Mouse (Mus musculus) lung, embryonic 15.5 days (tissue): ENCODE results near the gene Sema4g. TPM values are rescaled to one million over a fixed set of nuclear protein-coding genes. Genes with fewer than 3 reads are reported as not detected.
A peak's percentile ranks its signal among the peaks of the same experiment; 100 is the strongest.

Experiments
- ATAC-seq: fragments of 200-750 bp; cut with Nextera tagmentation; 2 replicates; pipeline ENCODE4 v1.8.0; 2017; ENCODE audit warnings: moderate number of reproducible peaks, borderline replicate concordance; ENCODE audit not compliant: low FRiP score, low TSS enrichment; ENCODE audit errors: extremely low read depth
- H3K27ac ChIP-seq: fragments of 300-500 bp; sonication (generic); 2 replicates; pipeline ENCODE4 v1.5.1; 2015; ENCODE audit warnings: moderate library complexity, mild to moderate bottlenecking, inconsistent platforms
- H3K27me3 ChIP-seq: fragments of 300-500 bp; sonication (generic); 2 replicates; pipeline ENCODE4 v1.6.1; 2015; ENCODE audit warnings: inconsistent platforms
- H3K36me3 ChIP-seq: fragments of 300-500 bp; sonication (generic); 2 replicates; pipeline ENCODE4 v1.6.1; 2015; ENCODE audit warnings: inconsistent platforms
- H3K4me1 ChIP-seq: fragments of 300-500 bp; sonication (generic); 2 replicates; pipeline ENCODE4 v1.6.1; 2015; ENCODE audit warnings: inconsistent platforms
- H3K4me2 ChIP-seq: fragments of 300-500 bp; sonication (generic); 2 replicates; pipeline ENCODE4 v1.6.1; 2015; ENCODE audit warnings: inconsistent platforms, mild to moderate bottlenecking, moderate library complexity
- H3K4me3 ChIP-seq: fragments of 300-500 bp; sonication (generic); 2 replicates; pipeline ENCODE4 v1.5.1; 2015; ENCODE audit warnings: mild to moderate bottlenecking, inconsistent platforms
- H3K9ac ChIP-seq: fragments of 300-500 bp; sonication (generic); 2 replicates; pipeline ENCODE4 v1.6.1; 2015; ENCODE audit warnings: inconsistent platforms
- H3K9me3 ChIP-seq: fragments of 300-500 bp; sonication (generic); 2 replicates; pipeline ENCODE4 v1.6.1; 2016; ENCODE audit warnings: inconsistent platforms
- WGBS: fragments of 180-500 bp; shearing (Covaris S2); methylation state at CpG from one replicate; pipeline ENCODE4 v1.1.7; 2015; 5-methylcytosine and 5-hydroxymethylcytosine counted together
- polyA plus RNA-seq: library from polyadenylated mRNA; unstranded; fragments of >200 nt; fragmentation: Nextera tagmentation; extraction: Ambion mirVana; gene quantifications from 2 replicates; pipeline ENCODE4 v1.2.1, GENCODE M21; 2015

The Sema4g gene
- 1.3 and 1.7 TPM in 2 replicates for polyA plus RNA-seq

DNA sequence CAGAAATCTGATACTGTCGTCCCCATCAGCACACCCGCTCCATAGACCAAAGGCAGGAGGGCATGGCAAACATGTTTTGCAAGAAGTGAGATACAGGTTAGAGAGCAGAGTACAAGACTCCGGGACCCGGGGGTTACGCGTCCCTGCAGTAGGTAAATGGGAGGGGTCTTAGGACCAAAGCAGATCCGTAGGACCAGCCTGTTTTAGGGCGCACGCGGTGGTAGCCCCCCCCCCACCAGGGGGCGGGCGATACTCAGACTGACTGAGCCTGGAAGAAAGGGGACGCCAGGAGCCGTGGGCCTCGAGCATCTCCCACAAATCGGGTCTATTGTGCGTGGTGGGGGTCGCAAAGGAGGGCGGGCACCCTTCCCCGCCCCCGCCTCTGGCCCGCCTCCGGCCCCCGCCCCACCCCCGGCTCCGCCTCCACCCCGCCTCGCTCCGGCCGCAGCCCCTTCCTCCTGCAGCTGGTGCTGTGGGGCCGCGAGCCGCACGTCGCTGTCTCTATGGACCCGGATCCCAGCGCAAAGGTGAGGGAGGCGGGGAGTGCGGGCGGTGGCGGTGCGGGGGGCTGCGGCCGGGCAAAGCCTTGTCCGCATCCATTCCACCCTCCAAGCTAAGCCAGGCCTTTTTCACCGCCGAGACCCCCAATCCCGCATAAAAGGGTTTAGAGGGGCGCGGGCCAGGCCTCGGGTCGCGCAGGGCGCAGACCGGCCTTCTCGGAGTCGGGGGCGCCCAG is at the start of gene Sema4g:
TSS of gene Sema4g (plus strand) at position 271 of the 736 bp plus-strand sequence.
- H3K9me3 ChIP-seq: no peaks in the 10 kb centered on the region
- WGBS: under 1% methylated on average over 54 of the region's 58 CpGs
- peak; percentile 66; the same call in 1 of the 2 replicates for ATAC-seq
- H3K9ac ChIP-seq: peak within 1 kb of the TSS; percentile 71
- H3K36me3 ChIP-seq: no peaks in the 10 kb centered on the region
- H3K27me3 ChIP-seq: no peaks in the 10 kb centered on the region
- peak within 1 kb of the TSS; percentile 100 for H3K4me2 ChIP-seq
- H3K4me3 ChIP-seq: peak within 1 kb of the TSS; percentile 64
- no peak within 1 kb of the TSS for H3K27ac ChIP-seq
- peaks cover 40% of the 10 kb centered on the region for H3K4me1 ChIP-seq

DNA sequence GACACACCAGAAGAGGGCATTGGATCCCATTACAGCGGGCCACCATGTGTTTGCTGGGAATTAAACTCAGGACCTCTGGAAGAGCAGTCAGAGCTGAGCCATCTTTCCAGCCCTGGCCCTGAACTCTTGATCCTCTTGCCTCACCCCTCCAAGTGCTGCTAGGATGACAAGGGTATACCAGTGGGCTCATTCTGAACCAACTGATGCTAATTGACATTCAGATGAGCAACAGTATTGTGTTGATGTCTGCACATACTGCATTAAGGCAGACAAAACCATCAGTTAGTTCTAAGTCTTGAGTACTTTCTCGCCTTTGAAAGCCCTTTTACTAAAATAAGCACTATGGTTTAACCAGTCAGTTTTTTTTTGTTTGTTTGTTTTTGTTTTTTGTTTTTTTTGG is 29.3 kb upstream of the Sema4g start:
- H3K27ac ChIP-seq: no peak overlapping the region
- no peaks in the 10 kb centered on the region for H3K4me1 ChIP-seq
- WGBS: 99% methylated on average over 2 of the region's 2 CpGs
- H3K27me3 ChIP-seq: no peaks in the 10 kb centered on the region
- no peak overlapping the region for H3K9ac ChIP-seq
- H3K4me3 ChIP-seq: no peak overlapping the region
- ATAC-seq: no peak
- H3K36me3 ChIP-seq: peaks cover 71% of the 10 kb centered on the region
- no peak overlapping the region for H3K4me2 ChIP-seq
- H3K9me3 ChIP-seq: no peaks in the 10 kb centered on the region

DNA sequence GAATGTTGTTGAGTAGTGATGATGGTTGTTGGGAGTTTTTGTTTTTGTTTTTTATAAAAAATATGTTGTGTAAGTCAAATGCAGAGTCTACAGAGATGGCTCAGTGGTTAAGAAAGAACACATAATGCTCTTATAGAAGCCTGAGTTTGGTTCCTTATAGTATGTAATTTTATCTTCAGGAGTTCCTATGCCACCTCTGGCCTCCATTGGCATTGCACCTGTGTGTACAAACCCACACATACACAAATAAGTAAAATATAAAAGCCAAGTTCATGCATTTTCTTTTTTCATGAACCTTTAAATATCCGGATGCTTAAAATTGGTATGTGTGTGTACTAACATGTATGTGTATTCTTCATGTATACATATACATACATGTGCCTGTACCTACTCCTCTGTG is 22.9 kb upstream of the Sema4g start:
- peaks cover 77% of the 10 kb centered on the region for H3K36me3 ChIP-seq
- no peak overlapping the region for H3K4me2 ChIP-seq
- H3K4me3 ChIP-seq: no peak overlapping the region
- H3K27me3 ChIP-seq: no peaks in the 10 kb centered on the region
- no peak for ATAC-seq
- H3K4me1 ChIP-seq: no peaks in the 10 kb centered on the region
- H3K9ac ChIP-seq: no peak overlapping the region
- H3K27ac ChIP-seq: no peak overlapping the region
- 97% methylated on average over 1 of the region's 1 CpGs for WGBS
- no peaks in the 10 kb centered on the region for H3K9me3 ChIP-seq

DNA sequence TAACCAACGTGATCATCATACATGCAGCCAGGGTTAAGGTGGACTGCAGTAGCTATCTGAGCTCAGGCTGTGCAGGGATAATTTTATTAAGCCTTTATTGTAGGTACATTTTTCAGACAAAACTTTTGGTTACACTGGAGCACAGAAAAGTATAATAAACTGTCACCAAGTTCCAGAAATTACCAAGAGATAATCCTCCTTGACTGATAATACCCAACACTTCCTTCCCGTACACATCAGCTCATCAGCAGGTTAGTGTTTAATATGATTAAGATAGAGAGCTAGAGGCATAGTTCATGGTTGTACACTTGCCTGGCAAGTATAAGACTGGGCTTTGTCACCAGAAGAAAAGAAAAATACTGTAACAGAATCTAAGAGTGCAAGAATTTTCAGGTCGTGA is 20.6 kb upstream of the Sema4g start:
- WGBS: 68% methylated on average over 3 of the region's 3 CpGs
- H3K27me3 ChIP-seq: no peaks in the 10 kb centered on the region
- H3K4me1 ChIP-seq: no peaks in the 10 kb centered on the region
- no peak overlapping the region for H3K4me3 ChIP-seq
- no peak overlapping the region for H3K27ac ChIP-seq
- H3K4me2 ChIP-seq: no peak overlapping the region
- no peak overlapping the region for H3K9ac ChIP-seq
- no peaks in the 10 kb centered on the region for H3K9me3 ChIP-seq
- peaks cover 86% of the 10 kb centered on the region for H3K36me3 ChIP-seq
- ATAC-seq: no peak

DNA sequence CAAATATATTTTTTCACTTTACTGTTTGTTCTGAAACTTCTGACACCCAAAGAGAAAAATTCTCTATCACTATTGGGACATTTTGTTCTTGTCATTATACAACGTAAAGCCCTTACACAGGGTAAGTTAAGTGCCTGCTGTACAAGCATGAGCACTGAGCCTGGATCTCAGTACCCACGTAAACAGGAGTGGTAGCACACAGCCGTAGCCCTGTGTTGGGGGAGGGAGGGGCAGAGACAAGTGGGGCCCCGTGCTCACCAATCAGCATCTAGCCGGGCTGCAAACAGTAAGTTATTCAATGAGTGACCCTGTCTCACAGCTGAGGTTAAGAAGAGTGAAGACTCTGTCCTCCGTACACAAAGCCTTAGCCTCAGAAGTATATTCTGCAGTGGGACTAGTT is 12.3 kb upstream of the Sema4g start:
- no peaks in the 10 kb centered on the region for H3K4me1 ChIP-seq
- no peak overlapping the region for H3K9ac ChIP-seq
- H3K27me3 ChIP-seq: no peaks in the 10 kb centered on the region
- H3K27ac ChIP-seq: no peak overlapping the region
- WGBS: 78% methylated on average over 6 of the region's 6 CpGs
- no peak overlapping the region for H3K4me2 ChIP-seq
- H3K4me3 ChIP-seq: no peak overlapping the region
- ATAC-seq: no peak
- no peaks in the 10 kb centered on the region for H3K9me3 ChIP-seq
- H3K36me3 ChIP-seq: peaks cover 92% of the 10 kb centered on the region

DNA sequence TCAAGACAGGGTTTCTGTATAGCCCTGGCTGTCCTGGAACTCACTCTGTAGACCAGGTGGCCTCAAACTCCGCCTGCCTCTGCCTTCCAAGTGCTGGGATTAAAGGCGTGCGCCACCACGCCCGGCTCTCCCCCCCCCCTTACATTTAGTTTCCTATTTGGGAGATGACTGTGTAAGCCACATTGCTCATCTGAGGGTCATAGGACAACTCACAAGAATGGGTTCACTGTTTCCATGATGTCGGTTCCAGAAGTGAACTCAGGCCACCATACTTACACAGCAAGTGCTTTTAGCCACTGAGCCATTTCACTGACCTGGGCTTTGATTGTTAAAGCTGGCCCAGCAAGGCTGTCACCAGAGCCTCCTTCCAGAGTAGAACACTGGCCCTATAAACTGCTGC is 11.8 kb upstream of the Sema4g start:
- Histone ChIP-seq H3K27ac (no peak overlapping the region), H3K4me2 (no peak overlapping the region), H3K9me3 (no peaks in the 10 kb centered on the region), H3K4me3 (no peak overlapping the region), H3K4me1 (no peaks in the 10 kb centered on the region), H3K36me3 (peaks cover 93% of the 10 kb centered on the region), H3K27me3 (no peaks in the 10 kb centered on the region), H3K9ac (no peak overlapping the region)
- 92% methylated on average over 6 of the region's 6 CpGs for WGBS
- ATAC-seq: no peak

DNA sequence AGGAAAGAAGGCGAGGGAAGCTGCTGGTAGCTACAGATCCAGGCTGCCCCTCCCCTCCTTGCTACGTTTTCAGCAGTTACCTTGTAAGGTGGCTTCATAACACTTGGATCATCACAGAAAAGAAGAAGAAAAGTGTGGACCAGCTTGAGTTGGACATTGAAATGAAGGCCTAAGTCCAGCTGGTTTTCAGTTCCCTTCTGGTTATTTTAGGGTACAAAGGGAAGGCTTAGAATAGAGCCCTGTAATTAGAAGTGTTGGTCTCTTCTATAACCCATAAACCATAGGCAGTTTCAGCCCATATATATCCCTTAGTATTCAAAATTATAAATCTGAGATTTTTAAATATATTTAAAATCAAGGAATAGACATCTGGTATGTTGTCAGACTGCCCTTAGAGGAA is 8.1 kb upstream of the Sema4g start:
- Histone ChIP-seq H3K27me3 (no peaks in the 10 kb centered on the region), H3K4me1 (no peaks in the 10 kb centered on the region), H3K27ac (no peak overlapping the region), H3K4me2 (no peak overlapping the region), H3K4me3 (no peak overlapping the region), H3K9me3 (no peaks in the 10 kb centered on the region), H3K36me3 (peaks cover 61% of the 10 kb centered on the region), H3K9ac (no peak overlapping the region)
- no peak for ATAC-seq
- 75% methylated on average over 2 of the region's 2 CpGs for WGBS

DNA sequence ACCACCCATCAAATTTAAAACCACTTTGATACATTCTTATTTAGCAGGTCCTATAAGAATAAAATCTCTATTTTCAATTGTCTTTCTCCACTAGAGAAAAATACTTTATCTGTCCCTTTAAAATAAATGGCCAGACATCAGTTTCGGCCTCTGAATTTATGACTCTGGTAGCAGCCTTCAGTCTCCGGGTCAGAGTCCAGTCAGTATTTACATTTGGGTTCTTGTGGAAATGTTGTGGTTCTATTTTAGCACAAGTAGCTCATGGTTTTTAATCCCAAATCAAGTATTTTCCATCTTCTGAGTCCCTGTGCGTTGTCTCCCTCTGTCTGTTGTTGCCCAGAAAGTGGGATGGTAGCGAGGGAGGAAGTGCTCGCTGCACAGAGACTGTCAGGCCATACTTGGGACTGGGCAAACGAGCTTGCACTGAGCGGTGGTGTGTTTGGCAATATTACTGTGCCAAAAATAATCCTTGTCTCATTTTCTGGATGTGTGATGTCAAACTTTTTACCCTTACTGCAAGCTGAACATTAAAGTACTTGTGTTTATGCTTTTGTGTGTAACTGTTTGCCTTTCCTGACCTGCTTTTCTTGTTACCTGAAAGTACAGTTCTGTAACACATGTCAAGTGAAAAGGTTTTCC is 6.3 kb upstream of the Sema4g start:
- ATAC-seq: no peak
- H3K27ac ChIP-seq: no peak overlapping the region
- no peak overlapping the region for H3K4me3 ChIP-seq
- no peaks in the 10 kb centered on the region for H3K4me1 ChIP-seq
- no peak overlapping the region for H3K4me2 ChIP-seq
- WGBS: 74% methylated on average over 7 of the region's 7 CpGs
- no peak overlapping the region for H3K9ac ChIP-seq
- peaks cover 43% of the 10 kb centered on the region for H3K36me3 ChIP-seq
- H3K9me3 ChIP-seq: no peaks in the 10 kb centered on the region
- no peaks in the 10 kb centered on the region for H3K27me3 ChIP-seq

DNA sequence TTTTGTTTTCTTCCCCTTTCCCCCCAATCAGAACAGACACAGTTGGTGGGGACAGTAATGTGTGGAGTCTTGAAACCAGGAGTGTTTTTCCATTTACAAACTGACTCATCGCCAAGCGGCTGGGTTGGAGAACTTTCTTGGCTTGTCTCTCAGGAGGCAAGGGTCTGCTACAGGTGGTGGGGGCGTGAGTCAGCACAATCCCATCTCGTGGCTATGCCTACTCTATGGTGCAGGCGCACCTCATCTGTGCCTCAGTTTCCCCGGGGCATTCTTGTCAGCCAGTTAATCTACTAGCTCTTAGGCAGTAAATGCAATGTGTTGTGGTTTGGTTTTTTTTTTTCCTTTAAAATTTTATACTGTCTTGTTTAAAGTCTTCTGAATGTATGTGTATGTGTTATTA is 5.5 kb upstream of the Sema4g start:
- peaks cover 36% of the 10 kb centered on the region for H3K36me3 ChIP-seq
- H3K4me3 ChIP-seq: no peak overlapping the region
- no peaks in the 10 kb centered on the region for H3K27me3 ChIP-seq
- H3K4me1 ChIP-seq: 0 out of 2 replicates have a peak, but pooled peaks cover 3% of the 10 kb centered on the region
- H3K27ac ChIP-seq: no peak overlapping the region
- ATAC-seq: no peak
- 86% methylated on average over 6 of the region's 6 CpGs for WGBS
- no peak overlapping the region for H3K4me2 ChIP-seq
- no peak overlapping the region for H3K9ac ChIP-seq
- no peaks in the 10 kb centered on the region for H3K9me3 ChIP-seq

DNA sequence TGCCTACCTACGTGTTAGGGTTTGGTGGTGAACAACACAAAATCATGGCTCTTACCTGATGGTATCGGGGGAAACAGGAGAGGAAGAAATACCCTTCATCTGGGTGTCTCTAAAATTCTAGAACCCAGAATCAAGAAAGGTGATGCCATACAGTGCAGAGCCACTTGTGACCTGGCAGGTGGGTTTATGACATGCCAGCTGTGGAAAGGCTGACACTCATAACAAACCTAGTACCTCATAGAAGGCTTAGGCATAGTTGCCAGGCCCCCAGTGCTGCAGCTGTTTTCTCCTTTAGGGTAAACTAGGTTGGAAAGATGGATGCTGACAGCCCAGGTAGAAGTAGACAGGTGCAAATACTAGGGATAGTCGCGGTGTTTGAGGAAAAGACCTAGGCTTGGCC is 4.5 kb upstream of the Sema4g start:
- no peak for ATAC-seq
- Histone ChIP-seq H3K4me2 (no peak overlapping the region), H3K27me3 (no peaks in the 10 kb centered on the region), H3K27ac (no peak overlapping the region), H3K4me1 (peaks cover 11% of the 10 kb centered on the region), H3K36me3 (peaks cover 27% of the 10 kb centered on the region), H3K9ac (no peak overlapping the region), H3K4me3 (no peak overlapping the region), H3K9me3 (no peaks in the 10 kb centered on the region)
- WGBS: 89% methylated on average over 4 of the region's 4 CpGs

DNA sequence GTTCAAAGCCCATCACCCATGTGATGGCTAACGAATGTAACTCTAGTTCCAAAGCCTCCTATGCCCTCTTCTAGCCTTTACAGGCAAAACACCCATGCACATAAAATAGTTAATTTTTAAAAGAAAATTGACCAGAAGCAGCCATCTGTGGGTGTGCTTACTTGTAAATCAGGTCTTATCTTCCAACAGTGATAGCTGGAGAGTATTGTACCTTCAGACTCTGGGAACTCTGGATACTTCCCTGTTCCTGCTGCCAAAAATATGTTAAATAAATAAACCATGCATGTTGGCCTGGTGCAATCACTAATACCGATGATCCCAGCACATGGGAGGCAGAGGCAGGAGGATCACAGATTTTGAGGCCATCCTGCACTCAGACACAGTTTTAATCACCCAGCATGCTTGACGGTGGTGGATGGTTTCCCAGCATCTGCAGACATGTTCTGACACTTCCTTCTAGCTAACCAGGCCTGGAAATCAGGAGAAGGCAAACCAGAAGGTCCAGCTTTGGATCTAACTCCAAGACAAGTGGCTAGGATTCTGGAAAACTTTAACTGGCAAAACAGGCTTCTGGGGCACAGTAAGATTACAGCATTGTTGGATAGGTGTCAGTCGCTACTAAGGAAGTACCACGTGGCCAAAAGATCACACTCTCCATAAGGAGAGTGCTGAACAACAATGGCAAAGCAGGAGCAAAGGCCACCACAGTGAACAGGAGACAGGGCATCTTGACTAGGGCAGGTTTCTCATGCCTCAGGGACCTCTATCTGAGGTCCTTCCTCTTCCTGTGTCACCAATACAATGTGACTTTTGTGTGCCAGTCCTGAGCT is 3.5 kb upstream of the Sema4g start:
- Histone ChIP-seq H3K27me3 (no peaks in the 10 kb centered on the region), H3K9me3 (no peaks in the 10 kb centered on the region), H3K36me3 (peaks cover 19% of the 10 kb centered on the region), H3K27ac (no peak overlapping the region), H3K4me2 (no peak overlapping the region), H3K9ac (no peak overlapping the region), H3K4me1 (peaks cover 20% of the 10 kb centered on the region), H3K4me3 (no peak overlapping the region)
- WGBS: 42% methylated on average over 5 of the region's 5 CpGs
- ATAC-seq: no peak

DNA sequence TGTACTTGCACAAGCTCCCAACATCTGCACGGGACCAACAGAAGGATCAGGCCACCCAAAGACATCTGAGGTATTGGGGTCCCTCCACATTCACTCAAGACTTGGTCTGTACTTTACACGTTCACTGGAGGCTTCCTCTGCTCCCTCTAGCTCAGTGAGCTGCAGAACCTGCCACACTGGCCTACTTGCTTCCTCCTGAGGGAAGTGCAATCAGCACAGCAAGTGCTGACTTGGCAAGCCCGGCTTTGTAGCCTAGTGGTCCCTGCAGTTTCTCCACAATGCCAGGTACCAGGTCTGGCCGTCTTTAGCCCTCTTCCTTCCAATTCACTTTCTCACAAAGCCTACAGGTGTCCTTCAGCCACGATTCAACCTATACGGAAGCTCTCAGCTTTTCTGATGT is 1.9 kb upstream of the Sema4g start:
- H3K36me3 ChIP-seq: peaks cover 5% of the 10 kb centered on the region
- no peak overlapping the region for H3K9ac ChIP-seq
- 66% methylated on average over 6 of the region's 6 CpGs for WGBS
- peaks cover 34% of the 10 kb centered on the region for H3K4me1 ChIP-seq
- H3K27me3 ChIP-seq: no peaks in the 10 kb centered on the region
- no peak for ATAC-seq
- no peak overlapping the region for H3K4me2 ChIP-seq
- no peaks in the 10 kb centered on the region for H3K9me3 ChIP-seq
- H3K27ac ChIP-seq: no peak overlapping the region
- H3K4me3 ChIP-seq: no peak overlapping the region
